Mouse (Mus musculus) left cerebral cortex, postnatal 14 days (tissue): ENCODE measurements at regions not wholly inside any gene's neighbourhood (a gene's known extent, or its start where the extent isn't known, plus 50 kb on each side); places are given as distances from the start of the nearest gene placed in this dataset.

Source experiments
- DNase-seq, 2 experiments: peaks; one replicate each; pipeline ENCODE4 v3.0.0; 2021 to 2022; ENCODE audit warnings: low spot score in 2 of 2, mixed read lengths in 1 of 2
- intact Hi-C: fragments of 180-260 bp; cut with DNase I; formaldehyde crosslinking; loops from one replicate; pipeline ENCODE4 v1.15.1; 2025

DNA sequence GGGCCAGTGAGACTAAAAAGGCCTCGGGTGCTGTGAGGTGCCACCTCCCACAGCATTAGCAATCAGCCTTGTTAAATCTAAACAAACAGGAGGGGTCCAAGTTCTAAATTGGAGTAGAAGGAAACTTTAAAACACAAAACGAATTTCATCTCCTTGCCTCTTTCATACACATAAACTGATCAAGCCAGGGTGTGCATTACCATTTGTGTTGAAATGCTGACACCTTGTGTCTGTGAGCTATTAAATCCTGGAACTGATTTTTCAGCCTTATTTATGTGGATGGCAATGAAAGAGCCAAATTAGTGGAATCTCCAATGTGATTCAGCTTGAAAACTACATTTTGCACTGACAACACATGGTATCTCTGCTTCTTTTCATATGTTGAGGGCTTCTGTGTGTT, 114.8 kb downstream of the Pcsk1 start:
- intact Hi-C loops, result loop anchor here (2.0 kb wide), 1 partner anchor 342 kb away; no protein-coding TSS in a partner anchor
- peak; percentile 23 to 41 for DNase-seq

DNA sequence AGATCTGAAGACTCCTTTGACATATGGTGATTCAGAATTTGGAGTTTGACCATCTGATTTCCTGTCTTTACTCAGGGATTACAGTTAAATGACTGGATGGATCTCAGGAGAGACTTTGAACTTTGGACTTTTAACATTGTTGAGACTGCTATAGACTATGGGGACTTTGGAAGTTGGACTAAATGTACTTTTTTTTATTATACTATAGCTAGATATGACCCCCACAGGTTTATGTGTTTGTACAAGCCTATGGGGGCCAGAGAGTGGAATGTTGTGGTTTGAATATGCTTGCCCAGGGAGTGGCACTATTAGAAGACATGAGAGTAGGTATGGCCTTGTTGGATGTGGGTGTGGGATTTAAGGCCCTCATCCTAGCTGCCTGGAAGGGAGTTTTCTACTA, 134.3 kb downstream of the Pcsk1 start:
- intact Hi-C loops, result loop anchor here (10.0 kb wide), 1 partner anchor 481 kb away; the partner anchor contains the start of gene Ell2
- no peak for DNase-seq

DNA sequence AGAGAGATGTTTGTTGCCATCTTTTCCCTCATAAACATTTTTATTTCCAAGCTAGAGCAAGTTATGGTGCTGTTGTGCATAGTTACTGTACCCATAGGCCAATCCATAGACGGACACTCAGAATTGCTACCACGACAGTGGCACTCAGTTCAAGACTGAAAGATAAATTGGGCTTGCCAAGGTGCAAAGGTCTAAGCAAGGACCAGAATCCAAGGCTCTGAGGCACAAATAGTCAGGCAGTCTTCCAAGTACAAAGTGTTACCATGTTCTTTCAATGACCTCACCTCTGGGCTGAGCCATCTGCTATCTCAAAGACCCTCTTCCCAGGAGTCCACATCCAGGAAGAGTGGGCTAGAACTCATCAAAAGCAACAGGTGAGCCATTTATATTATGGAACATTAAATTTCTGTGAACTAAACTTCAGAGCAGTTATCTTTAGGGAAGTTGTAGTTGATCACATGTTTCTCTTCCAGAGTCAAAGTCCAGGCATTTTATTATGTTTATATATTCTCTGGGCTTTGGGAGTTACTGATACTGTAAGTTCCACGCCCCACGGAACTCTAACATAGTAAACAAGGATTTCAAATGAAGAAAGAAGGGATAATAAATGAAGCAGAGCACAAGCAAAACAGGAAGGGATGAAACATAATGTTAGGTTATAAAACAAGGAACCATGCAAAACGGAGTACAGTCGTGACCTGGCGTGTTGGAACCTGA, 136.1 kb downstream of the Pcsk1 start:
- intact Hi-C loops, result loop anchor here (2.0 to 10.0 kb wide), 3 partner anchors 479 to 795 kb away; partner anchors contain the start of gene Ell2
- no peak for DNase-seq

DNA sequence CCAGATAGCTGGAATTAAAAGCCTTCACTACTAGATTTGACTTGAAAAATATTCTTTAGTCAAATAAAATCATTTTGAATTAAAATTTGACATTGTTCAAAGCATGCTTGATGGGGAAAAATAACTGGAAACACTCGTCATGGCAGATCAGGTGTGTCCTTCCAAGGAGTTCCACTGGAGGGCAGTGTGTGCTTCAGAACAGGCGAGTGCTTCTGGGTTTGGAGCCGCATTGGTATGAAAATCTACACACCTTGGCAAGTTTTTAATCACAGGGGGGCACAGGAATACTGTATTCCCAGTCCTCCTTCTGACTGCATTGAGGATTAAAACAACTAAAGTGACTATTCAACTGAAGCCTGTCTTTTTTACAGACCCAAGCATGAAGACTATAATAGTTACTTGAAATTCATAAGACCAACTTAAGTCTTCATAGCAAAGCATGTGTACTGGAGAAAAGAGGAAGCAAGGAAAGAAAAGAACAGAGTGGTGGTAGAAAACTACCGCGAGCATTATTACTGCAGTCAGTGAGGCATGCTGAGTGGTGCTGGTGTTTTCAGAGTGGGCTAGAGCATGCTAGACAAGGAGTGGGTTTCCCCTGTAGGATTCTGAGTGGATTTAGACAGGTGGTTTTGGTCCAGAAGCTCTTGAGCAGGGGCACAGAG, 138.1 kb downstream of the Pcsk1 start:
- intact Hi-C loops, result loop anchor here (1.0 to 10.0 kb wide), 4 partner anchors 477 to 793 kb away; partner anchors contain the start of gene Ell2
- peak; percentile 68 to 79 for DNase-seq

DNA sequence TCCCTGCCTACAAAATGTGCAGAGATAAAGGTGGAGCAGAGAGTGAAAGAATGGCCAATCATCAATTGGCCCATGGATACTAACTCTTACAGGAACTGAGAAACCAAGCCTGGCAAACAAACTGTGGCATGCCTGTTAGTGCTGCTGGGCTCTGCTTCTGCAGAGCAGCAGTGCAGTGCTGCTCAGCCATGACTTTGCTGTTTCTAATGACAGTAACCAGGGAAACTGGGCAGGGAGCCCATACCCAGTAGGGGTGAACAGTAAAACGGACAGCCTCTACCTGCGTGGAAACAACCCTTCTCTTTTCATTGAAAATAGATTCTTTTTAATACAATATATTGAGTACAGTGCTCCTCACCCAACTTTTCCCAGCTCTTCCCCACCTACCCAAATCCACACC, 146.8 kb downstream of the Pcsk1 start:
- intact Hi-C loops, result no loop called here
- no peak for DNase-seq
